Mouse (Mus musculus) MEL (cell line): ENCODE data around the gene Rprd2. TPM values are rescaled to one million over a fixed set of nuclear protein-coding genes. Genes with fewer than 3 reads are reported as not detected.

Experiments used
- DNase-seq: peaks from one replicate; pipeline ENCODE4 v3.0.0; 2011; ENCODE audit warnings: low read depth, low spot score
- H3K27ac ChIP-seq: 2 replicates; pipeline ENCODE4 v1.5.1; 2012; ENCODE audit warnings: low read depth, mild to moderate bottlenecking, control low read depth, low read length, moderate library complexity; ENCODE audit not compliant: control insufficient read depth
- H3K27me3 ChIP-seq, 2 experiments: fragments of 150-350 bp in 1 of 2; sonication (generic) in 1 of 2; 2 replicates each; pipeline ENCODE4 v1.6.1; 2012; ENCODE audit warnings: low read length in 2 of 2, mild to moderate bottlenecking in 2 of 2, improper control_type of control experiment in 1 of 2, moderate library complexity in 1 of 2; ENCODE audit not compliant: insufficient read depth in 2 of 2, control insufficient read depth in 1 of 2
- H3K36me3 ChIP-seq, 2 experiments: 2 replicates each; pipeline ENCODE4 v1.6.1; 2012 to 2014; ENCODE audit warnings: low read length in 2 of 2, improper control_type of control experiment in 1 of 2, inconsistent platforms in 1 of 2, mild to moderate bottlenecking in 1 of 2; ENCODE audit not compliant: insufficient read depth in 2 of 2, control insufficient read depth in 1 of 2
- H3K4me1 ChIP-seq, 2 experiments: fragments of 150-350 bp in 1 of 2; sonication (generic) in 1 of 2; 2 replicates each; pipeline ENCODE4 v1.6.1; 2012; ENCODE audit warnings: low read length in 2 of 2, improper control_type of control experiment in 1 of 2, mild to moderate bottlenecking in 1 of 2; ENCODE audit not compliant: insufficient read depth in 2 of 2, control insufficient read depth in 1 of 2
- H3K4me3 ChIP-seq, 2 experiments: fragments of 150-350 bp in 1 of 2; sonication (generic) in 1 of 2; 2 replicates each; pipeline ENCODE4 v1.5.1; 2012; ENCODE audit warnings: low read depth in 2 of 2, low read length in 2 of 2, mild to moderate bottlenecking in 2 of 2, moderate library complexity in 2 of 2, control low read depth in 1 of 2, improper control_type of control experiment in 1 of 2; ENCODE audit not compliant: control insufficient read depth in 1 of 2, insufficient read depth in 1 of 2
- H3K79me2 ChIP-seq: 2 replicates; pipeline ENCODE4 v1.6.1; 2012; ENCODE audit warnings: mild to moderate bottlenecking, low read length, moderate library complexity; ENCODE audit not compliant: control insufficient read depth, poor library complexity, insufficient read depth
- H3K9ac ChIP-seq: 2 replicates; pipeline ENCODE4 v1.6.1; 2012; ENCODE audit warnings: low read depth, mild to moderate bottlenecking, control low read depth, low read length, moderate library complexity; ENCODE audit not compliant: control insufficient read depth, poor library complexity, severe bottlenecking
- H3K9me3 ChIP-seq: fragments of 150-350 bp; sonication (generic); replicated peaks from 2 replicates; pipeline ENCODE4 v1.6.1; 2012; ENCODE audit warnings: mild to moderate bottlenecking, low read length, improper control_type of control experiment, moderate library complexity; ENCODE audit not compliant: insufficient read depth
- CHD2 ChIP-seq: IDR thresholded peaks from 2 replicates; pipeline ENCODE4 v1.6.1; 2011; ENCODE audit warnings: low read length, improper control_type of control experiment
- CTCF ChIP-seq, 3 experiments: IDR thresholded peaks in 2 of 3; conservative IDR thresholded peaks in 1 of 3; 2 replicates each; pipeline ENCODE4 v1.5.1; 2011 to 2012; ENCODE audit warnings: low read length in 3 of 3, low read depth in 2 of 3, mild to moderate bottlenecking in 2 of 3, improper control_type of control experiment in 1 of 3, inconsistent platforms in 1 of 3, mixed read lengths in 1 of 3, moderate library complexity in 1 of 3; ENCODE audit not compliant: control insufficient read depth in 1 of 3, insufficient read depth in 1 of 3, poor library complexity in 1 of 3, severe bottlenecking in 1 of 3
- EP300 ChIP-seq, 2 experiments: IDR thresholded peaks; 2 replicates each; pipeline ENCODE4 v1.6.1; 2011; ENCODE audit warnings: improper control_type of control experiment in 2 of 2, low read length in 2 of 2, low read depth in 1 of 2, mild to moderate bottlenecking in 1 of 2
- GABPA ChIP-seq: IDR thresholded peaks from 2 replicates; pipeline ENCODE4 v1.6.1; 2012; ENCODE audit warnings: low read depth, mild to moderate bottlenecking, inconsistent platforms, low read length, improper control_type of control experiment, moderate library complexity
- GATA1 ChIP-seq: IDR thresholded peaks from 2 replicates; pipeline ENCODE4 v1.6.1; 2011; ENCODE audit warnings: low read depth, low read length, improper control_type of control experiment
- HCFC1 ChIP-seq: IDR thresholded peaks from 2 replicates; pipeline ENCODE4 v1.6.1; 2012; ENCODE audit warnings: low read depth, mild to moderate bottlenecking, inconsistent platforms, low read length, improper control_type of control experiment, moderate library complexity
- JUND ChIP-seq: IDR thresholded peaks from 2 replicates; pipeline ENCODE4 v1.6.1; 2011; ENCODE audit warnings: low read depth, mild to moderate bottlenecking, improper control_type of control experiment, low read length
- MYB ChIP-seq: IDR thresholded peaks from 2 replicates; pipeline ENCODE4 v1.6.1; 2011; ENCODE audit warnings: mild to moderate bottlenecking, low read depth, low read length, improper control_type of control experiment
- NELFE ChIP-seq: IDR thresholded peaks from 2 replicates; pipeline ENCODE4 v1.6.1; 2011; ENCODE audit warnings: low read depth, low read length, improper control_type of control experiment
- POLR2A ChIP-seq, 2 experiments: IDR thresholded peaks; 2 replicates each; pipeline ENCODE4 v1.6.1; 2011 to 2012; ENCODE audit warnings: low read length in 2 of 2, mild to moderate bottlenecking in 2 of 2, control low read depth in 1 of 2, improper control_type of control experiment in 1 of 2, low read depth in 1 of 2, moderate library complexity in 1 of 2; ENCODE audit not compliant: control insufficient read depth in 1 of 2, insufficient read depth in 1 of 2, poor library complexity in 1 of 2
- POLR2AphosphoS2 ChIP-seq: IDR thresholded peaks from 2 replicates; pipeline ENCODE4 v1.6.1; 2011; ENCODE audit warnings: low read length, improper control_type of control experiment
- RAD21 ChIP-seq: IDR thresholded peaks from 2 replicates; pipeline ENCODE4 v1.6.1; 2011; ENCODE audit warnings: mild to moderate bottlenecking, low read depth, low read length, improper control_type of control experiment
- RCOR1 ChIP-seq: IDR thresholded peaks from 2 replicates; pipeline ENCODE4 v1.6.1; 2012; ENCODE audit warnings: low read depth, mild to moderate bottlenecking, inconsistent platforms, low read length, improper control_type of control experiment
- SMC3 ChIP-seq: IDR thresholded peaks from 2 replicates; pipeline ENCODE4 v1.6.1; 2011; ENCODE audit warnings: low read depth, low read length, improper control_type of control experiment
- TBP ChIP-seq: IDR thresholded peaks from 2 replicates; pipeline ENCODE4 v1.8.0; 2011; ENCODE audit warnings: low read depth, low read length, improper control_type of control experiment
- USF1 ChIP-seq: IDR thresholded peaks from 2 replicates; pipeline ENCODE4 v1.6.1; 2014; ENCODE audit warnings: low read depth, mild to moderate bottlenecking, inconsistent platforms, low read length, improper control_type of control experiment, moderate library complexity
- USF2 ChIP-seq, 2 experiments: IDR thresholded peaks; 2 replicates each; pipeline ENCODE4 v1.6.1; 2011 to 2012; ENCODE audit warnings: improper control_type of control experiment in 2 of 2, low read length in 2 of 2, borderline replicate concordance in 1 of 2, inconsistent platforms in 1 of 2, low read depth in 1 of 2, mild to moderate bottlenecking in 1 of 2; ENCODE audit not compliant: insufficient read depth in 1 of 2
- ZC3H11A ChIP-seq: IDR thresholded peaks from 2 replicates; pipeline ENCODE4 v1.6.1; 2012; ENCODE audit warnings: low read depth, mild to moderate bottlenecking, inconsistent platforms, low read length, improper control_type of control experiment
- polyA plus RNA-seq, 2 experiments: library from polyadenylated mRNA; stranded (reverse) in 1 of 2; unstranded in 1 of 2; fragments of >175 nt in 1 of 2; fragments of >200 nt in 1 of 2; gene quantifications; 2 replicates each; pipeline versions ENCODE4 v1.2.1 to v1.2.4; 2012; ENCODE audit warnings: low replicate concordance in 2 of 2, low read depth in 1 of 2; ENCODE audit not compliant: insufficient read length in 2 of 2, insufficient read depth in 1 of 2, missing spikeins in 1 of 2
- total RNA-seq: library from RNA; depleted of rRNA; stranded (reverse); fragments of 300-350 nt; gene quantifications from 2 replicates; pipeline ENCODE4 v1.2.3, GENCODE M21; 2012

Gene Rprd2
- total and polyA plus RNA-seq, 3 experiments, result 16.3 to 42.0 (median 31.9) TPM

- Histone ChIP-seq H3K36me3 (peaks cover 0 to 21% of the 10 kb centered on the region in 2 experiments; a peak in 2 of 4 replicates), H3K27me3 (no peaks in the 10 kb centered on the region), H3K4me3 (no peak overlapping the region), H3K79me2 (no peaks in the 10 kb centered on the region), H3K27ac (peak overlapping the region; percentile 30), H3K9ac (no peak overlapping the region), H3K4me1 (peaks cover 13 to 23% of the 10 kb centered on the region in 2 experiments), H3K9me3 (no peaks in the 10 kb centered on the region)
- DNase-seq, result peak; percentile 45
- TF ChIP-seq GATA1, result peak; percentile 41; the same call in 1 of the 2 replicates
- TF ChIP-seq POLR2AphosphoS2, result 0 out of 2 replicates have a peak, but pooled peaks have one; percentile 27
- TF ChIP-seq EP300 (IDR thresholded peaks at IDR 0.05; ENCODE audit: low read depth in 1 of 2, low read length in 2 of 2), result no peak
Measured at GRCm38 (mm10) chr3:95732744-95733521, 85.7 kb downstream of the Rprd2 start.

- peak; percentile 86 for DNase-seq
- Histone ChIP-seq H3K4me3 (no peak overlapping the region), H3K4me1 (peaks cover 13 to 23% of the 10 kb centered on the region in 2 experiments), H3K9ac (no peak overlapping the region), H3K36me3 (peaks cover 0 to 22% of the 10 kb centered on the region in 2 experiments; a peak in 2 of 4 replicates), H3K27ac (peak overlapping the region; percentile 0), H3K27me3 (no peaks in the 10 kb centered on the region), H3K9me3 (no peaks in the 10 kb centered on the region)
- TF ChIP-seq USF2 (IDR thresholded peaks at IDR 0.05; ENCODE audit: borderline replicate concordance in 1 of 2, insufficient read depth in 1 of 2, low read depth in 1 of 2, low read length in 2 of 2), result no peak
- TF ChIP-seq TBP, result peak; percentile 88
- peak; percentile 40; the same call in 1 of the 2 replicates for TF ChIP-seq RCOR1
- no peak for TF ChIP-seq USF1
- 0 out of 4 replicates have a peak, but pooled peaks of 1 of the 2 experiments have one; percentile 46 for TF ChIP-seq EP300 (IDR thresholded peaks at IDR 0.05; ENCODE audit: low read depth in 1 of 2, low read length in 2 of 2)
- no peak for TF ChIP-seq RAD21
- no peak for TF ChIP-seq ZC3H11A
- 0 out of 2 replicates have a peak, but pooled peaks have one; percentile 16 for TF ChIP-seq NELFE
- peak; percentile 50 for TF ChIP-seq GATA1
- no peak for TF ChIP-seq GABPA
- TF ChIP-seq, all 39 proteins: peak for 5
- no peaks in the 10 kb centered on the region for H3K79me2 ChIP-seq
Measured at GRCm38 (mm10) chr3:95732297-95732696, 86.4 kb downstream of the Rprd2 start.

- no peaks in the 10 kb centered on the region for H3K27me3 ChIP-seq
- H3K36me3 ChIP-seq, result peaks cover 0 to 26% of the 10 kb centered on the region in 2 experiments; a peak in 2 of 4 replicates
- TF ChIP-seq MYB (no peak), CTCF (IDR thresholded peaks at IDR 0.05 in 2 of 3, conservative IDR thresholded peaks at IDR 0.05 in 1 of 3; ENCODE audit: control insufficient read depth in 1 of 3, insufficient read depth in 1 of 3, low read depth in 2 of 3, low read length in 3 of 3, poor library complexity in 1 of 3, severe bottlenecking in 1 of 3) (no peak), NELFE (no peak), USF2 (IDR thresholded peaks at IDR 0.05; ENCODE audit: borderline replicate concordance in 1 of 2, insufficient read depth in 1 of 2, low read depth in 1 of 2, low read length in 2 of 2) (no peak), RCOR1 (no peak), HCFC1 (no peak), CHD2 (no peak), SMC3 (no peak), POLR2A (IDR thresholded peaks at IDR 0.05; ENCODE audit: control insufficient read depth in 1 of 2, insufficient read depth in 1 of 2, low read depth in 1 of 2, low read length in 2 of 2, poor library complexity in 1 of 2) (no peak), JUND (no peak)
- H3K4me3 ChIP-seq, result no peak overlapping the region
- no peaks in the 10 kb centered on the region for H3K9me3 ChIP-seq
- no peak overlapping the region for H3K27ac ChIP-seq
- no peak overlapping the region for H3K9ac ChIP-seq
- H3K4me1 ChIP-seq, result peaks cover 14 to 27% of the 10 kb centered on the region in 2 experiments
- no peak for DNase-seq
- no peaks in the 10 kb centered on the region for H3K79me2 ChIP-seq
Measured at GRCm38 (mm10) chr3:95731802-95732201, 86.9 kb downstream of the Rprd2 start.
